Mouse (Mus musculus) kidney, adult 8-10 months (tissue): ENCODE results near the gene Numbl.
"Not testable (repeated sequence)": the region's sequence is repeated elsewhere in the genome, so short reads cannot be mapped to it uniquely, and the experiment has no call there.

Source experiments
- DNase-seq, 2 experiments: peaks; one replicate each; pipeline ENCODE4 v3.0.0; 2022

Gene Numbl

DNA sequence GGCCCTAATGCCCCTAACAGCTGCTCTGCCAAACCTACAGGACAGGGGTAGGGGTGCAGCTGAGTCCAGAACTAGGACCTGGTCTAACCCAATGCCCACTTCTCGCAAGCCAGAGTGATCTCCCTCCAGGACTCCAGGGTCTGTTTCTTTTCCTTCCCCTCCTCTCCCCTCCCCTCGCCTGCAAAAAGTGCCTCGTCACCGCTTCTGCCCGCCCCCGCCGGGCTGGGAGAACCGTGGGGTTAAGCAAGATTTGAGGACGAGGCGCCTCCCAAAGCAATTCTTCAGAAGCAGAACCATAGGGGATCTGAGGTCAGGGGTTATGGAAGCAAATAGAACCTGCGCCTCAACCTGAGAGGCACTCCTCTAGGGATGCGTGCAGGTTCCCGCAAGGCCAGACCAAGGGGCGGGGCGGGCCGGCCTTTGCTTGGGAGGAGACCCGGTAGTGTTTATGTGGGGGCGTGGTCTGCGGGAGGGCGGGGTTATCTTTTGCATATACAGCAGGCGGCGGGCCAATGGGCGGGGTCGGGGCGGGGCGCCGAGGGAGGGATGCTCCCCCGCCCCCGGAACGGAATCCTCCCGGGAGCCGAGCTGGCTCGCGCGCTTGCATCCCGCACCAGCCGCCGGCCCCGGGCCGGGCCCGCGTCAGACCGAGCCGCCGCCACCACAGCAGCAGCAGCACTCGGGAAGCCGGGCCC is at the start of gene Numbl:
Numbl (plus strand) TSS at position 229 of the 695 bp plus-strand sequence.
- DNase-seq: peak; percentile 92 to 93

DNA sequence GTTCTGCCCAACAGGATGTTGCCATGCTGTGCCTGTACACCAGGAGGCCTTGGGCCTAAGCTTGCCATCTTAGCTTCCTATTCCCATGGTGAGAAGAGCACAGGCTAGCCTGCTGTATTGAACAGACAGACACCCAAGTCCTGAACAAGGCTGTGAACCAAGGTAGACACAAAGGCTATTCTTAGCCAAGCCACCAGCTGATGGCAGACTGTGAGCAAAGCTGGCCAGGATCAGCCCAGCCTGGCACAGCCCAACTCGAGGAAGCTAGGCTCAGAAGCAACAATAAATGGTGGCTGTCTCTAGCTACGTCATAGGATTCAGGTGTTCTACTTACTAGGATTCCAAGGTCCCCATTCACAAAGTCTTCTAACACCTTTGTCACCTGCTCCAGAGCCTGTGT is 45.6 kb upstream of the Numbl start:
- no peak for DNase-seq

DNA sequence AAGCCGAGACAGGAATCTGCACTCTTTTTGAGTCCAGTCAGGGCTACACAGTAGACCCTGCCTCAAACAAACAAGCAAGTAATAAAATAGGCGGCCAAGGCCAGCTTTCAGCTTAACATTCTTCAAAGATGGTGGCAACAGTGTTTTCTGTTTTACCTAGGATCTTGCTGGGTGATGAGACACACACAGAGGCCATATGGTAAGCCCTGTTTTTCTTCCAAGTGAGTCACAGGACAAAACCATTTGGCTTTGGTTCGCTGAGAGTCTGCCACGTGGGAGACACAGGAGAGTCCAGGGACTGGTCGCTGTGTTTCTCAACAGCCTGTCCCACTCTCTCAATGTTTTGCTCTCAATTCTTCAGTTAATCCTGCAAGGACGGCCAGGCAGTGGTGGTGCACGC is 39.6 kb upstream of the Numbl start:
- DNase-seq: no peak

DNA sequence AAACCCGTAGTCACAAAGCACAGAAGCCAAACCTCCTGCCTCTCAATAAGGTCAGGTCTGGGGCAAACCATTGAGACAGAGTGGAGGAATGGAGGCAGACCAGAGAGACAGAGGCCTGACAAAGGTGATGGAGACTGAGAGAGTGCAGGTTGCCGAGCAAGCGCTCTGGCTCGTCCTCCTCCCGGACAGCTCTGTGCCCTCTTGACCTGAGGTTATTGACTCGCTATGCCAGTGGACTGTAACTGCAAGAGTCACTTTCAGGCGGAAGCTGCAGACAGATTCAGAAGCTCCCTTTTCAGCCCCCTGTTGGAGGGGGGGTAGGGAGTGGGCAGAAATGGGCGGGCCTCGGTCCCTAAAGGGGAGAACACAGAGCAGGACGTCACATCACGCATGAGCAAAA is 38.3 kb upstream of the Numbl start:
- no peak for DNase-seq

GRCm38 (mm10) chr7:27221939-27222338 is 36.3 kb upstream of the Numbl start:
- no peak for DNase-seq

- DNase-seq: no peak
Measured at GRCm38 (mm10) chr7:27222538-27222937, 35.7 kb upstream of the Numbl start.

DNA sequence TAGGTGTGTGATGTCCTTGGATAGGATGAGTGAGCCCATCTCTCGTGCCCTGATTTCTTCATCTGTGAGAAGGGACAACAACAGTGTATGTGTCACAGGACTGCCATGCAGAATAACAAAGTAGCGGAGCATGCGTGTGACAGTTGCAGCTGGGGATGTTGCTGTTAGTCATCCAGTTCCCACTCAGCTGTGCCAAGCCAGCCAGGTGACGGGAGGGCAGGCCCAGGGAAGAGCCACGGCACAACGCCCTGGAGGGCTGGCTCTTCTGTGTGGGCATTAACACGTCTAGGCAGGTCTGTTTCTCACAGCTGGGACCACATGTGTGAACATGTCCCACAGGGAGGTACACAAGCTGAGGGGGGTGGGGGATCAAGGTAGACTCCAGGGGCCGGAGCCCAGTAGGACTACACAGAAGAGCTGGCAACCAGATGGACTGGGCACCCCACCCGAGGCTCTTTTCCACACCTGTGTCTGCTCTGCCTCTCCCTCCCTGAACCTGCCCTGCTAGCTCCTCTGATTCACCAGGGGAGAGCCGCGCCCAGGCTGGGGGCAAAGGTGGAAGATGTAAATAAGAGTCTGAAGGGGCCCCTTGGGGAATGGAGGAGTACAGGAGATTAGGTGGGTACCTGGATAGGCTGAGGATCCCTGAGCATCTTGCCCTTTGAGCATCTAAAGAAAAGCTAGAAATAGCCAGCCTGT is 33.2 kb upstream of the Numbl start:
- DNase-seq: no peak

DNA sequence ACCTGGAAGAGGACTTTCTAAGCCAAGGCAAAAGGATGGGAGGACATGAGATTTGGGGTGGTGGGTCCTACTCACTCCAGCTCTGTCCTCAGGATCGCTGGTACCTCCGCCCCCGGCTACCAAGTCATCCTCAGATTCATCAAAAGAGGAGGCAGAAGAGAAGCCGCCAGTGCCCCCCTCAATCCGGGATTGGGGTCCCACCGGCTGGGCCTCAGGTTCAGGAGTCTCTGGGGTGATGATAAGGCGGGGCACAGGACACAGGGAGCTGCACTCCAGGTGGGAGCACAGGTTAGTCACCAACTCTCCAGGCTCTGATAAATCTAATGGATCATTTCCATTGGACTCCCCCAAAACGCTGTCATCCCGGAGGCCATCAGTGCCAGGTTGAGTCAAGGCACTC is 31.0 kb upstream of the Numbl start:
- no peak for DNase-seq

DNA sequence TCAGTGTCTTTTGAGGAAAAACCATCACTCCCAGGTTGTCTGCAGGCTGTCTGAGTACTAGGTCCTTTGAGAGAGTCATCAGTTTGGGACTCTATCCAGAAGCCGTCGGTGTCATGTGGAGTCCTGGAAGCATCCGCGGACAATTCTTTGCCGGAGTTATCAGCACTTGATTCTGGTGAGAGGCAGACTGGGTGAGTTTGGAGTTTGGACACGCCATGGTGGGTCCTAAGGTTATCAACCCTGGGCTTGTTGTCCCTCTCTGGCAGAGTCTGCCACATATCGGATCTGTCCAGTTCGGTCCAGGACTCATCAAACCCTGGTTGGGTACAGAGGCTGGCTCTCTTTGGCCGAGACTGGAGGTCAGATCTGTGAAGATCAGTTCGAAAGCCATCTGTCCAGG is 30.6 kb upstream of the Numbl start:
- DNase-seq: peak in 1 of 2 experiments; percentile 14

DNA sequence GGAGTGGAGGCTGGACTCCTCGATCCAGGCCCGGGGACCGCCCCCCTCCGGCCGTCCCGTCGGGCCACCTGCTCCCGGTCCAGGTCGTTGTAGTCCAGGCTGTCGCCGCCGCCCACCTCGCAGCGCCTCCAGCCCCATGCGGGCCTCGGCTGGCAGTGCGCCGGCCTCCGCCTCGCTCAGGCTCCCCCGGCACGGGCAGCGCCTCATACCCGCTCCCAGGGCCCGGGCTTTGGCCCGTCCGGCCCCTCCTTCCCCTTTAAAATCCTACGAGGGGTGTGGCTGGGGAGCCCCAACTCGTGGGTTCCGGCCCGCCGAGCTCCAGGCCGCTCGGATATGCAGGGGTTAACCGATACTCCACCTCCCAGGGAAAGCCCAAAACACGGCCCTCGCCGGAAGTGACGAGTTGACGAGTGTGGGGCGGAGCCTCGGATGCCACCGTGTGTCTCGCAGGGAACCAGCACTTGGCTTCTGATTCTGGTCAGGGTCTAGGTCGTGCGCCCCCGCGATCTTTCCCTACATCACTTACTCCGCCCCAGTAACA is 29.9 kb upstream of the Numbl start, which contains the start of gene Itpkc:
Itpkc (minus strand) TSS at position 381 of the 541 bp plus-strand sequence.
- DNase-seq: peak; percentile 89 to 91

- no peak for DNase-seq
Measured at GRCm38 (mm10) chr7:27228865-27229264, 29.4 kb upstream of the Numbl start.

GRCm38 (mm10) chr7:27230781-27231180 is 27.5 kb upstream of the Numbl start:
- DNase-seq: no peak

DNA sequence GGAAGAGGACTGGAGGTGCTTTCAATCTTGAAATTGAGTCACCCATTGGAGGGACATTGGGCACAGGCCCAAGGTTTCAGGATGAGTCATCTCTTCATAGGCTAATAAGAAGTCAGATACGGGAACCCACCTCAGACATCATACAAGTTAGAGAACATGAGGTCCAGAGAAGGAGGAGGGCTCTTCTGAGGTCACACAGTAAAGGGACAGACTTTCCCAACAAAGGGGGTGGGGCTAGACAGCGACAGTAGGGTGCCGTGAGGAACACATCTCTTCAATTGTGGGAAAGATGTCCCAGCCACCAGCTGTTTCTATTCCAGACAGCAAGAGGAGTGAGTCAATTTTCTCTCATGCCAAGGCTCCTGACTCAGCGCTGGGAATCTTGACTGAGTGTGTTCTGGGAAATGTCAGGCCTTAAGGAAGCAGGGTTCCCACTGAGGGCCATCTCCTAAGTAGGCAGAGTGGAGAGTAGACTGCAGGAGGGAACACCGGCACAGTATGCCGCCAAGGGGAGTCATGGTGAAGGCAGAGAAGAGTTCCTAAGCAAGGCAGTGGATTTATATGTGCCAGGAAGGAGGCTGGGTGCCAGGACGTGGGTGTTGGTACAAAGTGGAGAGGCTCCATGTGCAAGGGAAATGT is 26.4 kb upstream of the Numbl start:
- DNase-seq: no peak

DNA sequence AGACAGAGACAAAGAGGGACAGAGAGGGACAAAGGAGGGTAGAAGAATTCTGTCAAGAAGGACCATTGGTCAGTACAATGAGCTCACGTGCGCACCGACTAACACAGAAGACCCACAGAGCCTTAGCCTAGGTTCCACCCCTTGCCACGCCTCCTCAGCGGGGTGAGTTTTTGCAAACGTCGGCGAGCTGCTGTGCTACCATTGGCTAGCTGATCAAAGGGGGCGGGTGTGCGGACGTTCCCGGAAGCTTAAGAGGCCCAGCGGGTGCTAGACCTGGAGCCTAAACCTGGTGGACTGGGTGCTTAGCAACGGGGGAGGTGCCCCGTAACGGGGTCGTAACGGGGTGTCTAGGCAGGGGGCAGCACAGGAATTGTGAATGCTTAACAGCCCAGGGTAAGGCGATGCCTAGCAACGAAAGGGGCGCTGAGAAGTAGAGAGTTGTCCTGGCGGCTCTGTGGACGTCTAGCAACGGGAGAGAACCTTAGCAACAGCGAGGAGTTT is 25.4 kb upstream of the Numbl start, which contains the start of gene Coq8b:
Coq8b (plus strand) TSS at position 243 of the 501 bp plus-strand sequence.
- peak; percentile 96 for DNase-seq

DNA sequence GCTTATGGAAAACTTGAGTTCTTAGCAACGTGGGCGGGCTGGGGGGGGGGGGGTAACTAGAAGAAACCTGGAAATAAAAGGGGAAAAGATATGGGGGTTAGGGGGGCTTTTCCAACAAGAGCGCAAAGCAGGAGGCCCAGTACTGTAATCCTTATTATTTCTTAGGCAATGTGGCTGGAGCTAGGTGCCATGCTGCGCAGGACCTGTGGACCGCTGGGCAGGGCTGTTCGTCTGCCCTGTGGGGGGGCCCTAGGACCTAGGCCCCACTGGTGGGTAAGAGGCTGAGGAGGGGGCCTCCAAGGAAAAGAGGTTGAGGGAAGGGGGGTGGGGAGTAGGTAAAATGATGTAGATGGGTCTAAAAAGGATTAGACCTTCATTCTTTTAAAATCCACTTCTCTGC is 24.9 kb upstream of the Numbl start:
- no peak for DNase-seq

GRCm38 (mm10) chr7:27235726-27236125 is 22.5 kb upstream of the Numbl start:
- no peak for DNase-seq

DNA sequence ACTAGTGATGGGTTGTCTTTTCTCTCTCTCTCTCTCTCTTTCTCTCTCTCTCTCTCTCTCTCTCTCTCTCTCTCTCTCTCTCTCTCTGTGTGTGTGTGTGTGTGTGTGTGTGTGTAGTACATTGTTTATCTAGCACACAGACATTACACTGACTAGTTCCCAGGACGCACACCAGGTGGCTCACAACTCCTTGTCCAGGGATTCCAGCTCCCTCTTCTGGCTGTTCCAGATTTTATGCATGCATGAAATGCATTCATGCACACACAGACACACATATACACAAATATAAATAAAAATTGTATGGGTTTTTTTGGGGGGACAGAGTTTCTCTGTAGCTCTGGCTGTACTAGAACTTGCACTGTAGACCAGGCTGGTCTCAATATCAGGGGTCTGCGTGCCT is 20.7 kb upstream of the Numbl start:
- DNase-seq: no peak

DNA sequence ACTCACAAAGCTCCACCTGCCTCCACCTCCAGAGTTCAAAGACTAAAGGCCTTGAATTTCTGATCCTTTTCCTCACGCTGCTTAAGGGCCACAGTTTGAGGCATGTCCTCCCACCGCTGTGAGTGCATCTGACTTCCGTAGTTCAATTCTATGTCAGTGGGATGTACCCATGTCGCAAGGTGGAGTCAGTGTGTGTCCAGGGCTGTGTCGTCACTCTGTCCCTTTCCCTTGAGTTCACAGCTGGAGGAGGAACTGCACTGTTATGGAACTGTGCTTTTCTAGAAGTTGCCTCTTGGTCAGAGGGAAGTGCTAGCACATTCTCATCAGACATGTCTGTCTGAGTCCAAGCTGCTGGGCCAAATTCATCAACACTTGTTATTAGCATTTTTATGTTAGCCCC is 19.7 kb upstream of the Numbl start:
- DNase-seq: no peak

DNA sequence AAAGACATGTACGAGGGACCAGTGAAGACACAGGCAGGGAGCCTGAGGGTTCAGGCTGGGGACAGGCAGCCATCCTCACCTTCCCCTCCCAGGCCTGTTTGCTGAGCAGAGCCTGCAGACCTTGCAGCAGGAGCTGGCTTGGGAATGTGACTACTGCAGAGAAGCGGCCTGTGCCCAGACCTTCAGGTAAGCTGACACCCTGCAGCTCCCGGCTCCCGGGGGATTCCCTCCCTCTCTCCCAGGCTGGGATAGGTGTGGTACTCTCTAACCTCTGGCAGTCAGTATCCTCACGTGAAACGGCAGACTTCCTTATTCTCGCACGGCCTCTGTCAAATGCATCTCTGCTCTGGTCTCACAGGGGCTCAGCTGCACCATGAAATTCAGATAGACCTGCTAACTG is 15.0 kb upstream of the Numbl start:
- DNase-seq: no peak

DNA sequence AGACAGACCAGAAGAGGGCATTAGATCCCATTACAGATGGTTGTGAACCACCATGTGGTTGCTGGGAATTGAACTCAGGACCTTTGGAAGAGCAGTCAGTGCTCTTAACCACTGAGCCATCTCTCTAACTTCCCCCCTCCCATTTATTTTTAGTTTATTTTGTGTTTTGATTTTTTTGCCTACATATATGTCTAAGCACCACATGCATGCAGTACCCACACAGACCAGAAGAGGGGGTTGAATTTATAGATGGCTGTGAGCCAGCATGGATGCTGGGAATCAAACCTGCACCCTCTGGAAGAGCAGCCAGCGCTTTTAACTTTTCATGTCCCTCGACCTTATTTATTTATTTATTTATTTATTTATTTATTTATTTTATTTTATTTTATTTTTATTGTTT is 14.1 kb upstream of the Numbl start:
- not testable (repeated sequence) for DNase-seq

DNA sequence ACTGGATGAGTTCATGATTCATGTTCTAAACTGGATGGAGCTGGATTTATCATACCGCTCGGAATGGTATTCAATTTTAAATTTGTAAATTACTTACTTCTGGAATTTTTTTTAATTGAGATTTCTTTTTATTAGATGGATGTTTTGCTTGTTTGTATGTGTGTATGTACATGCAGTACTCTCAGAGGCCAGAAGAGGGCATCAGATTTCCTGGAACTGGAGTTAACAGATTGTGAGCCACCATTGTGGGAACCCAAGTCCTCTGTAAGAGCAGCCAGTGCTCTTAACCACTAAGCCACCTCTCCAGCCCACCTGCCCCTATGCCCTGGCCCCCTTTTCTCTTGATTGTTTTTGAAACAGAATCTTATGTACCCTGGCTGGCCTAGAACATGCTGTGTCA is 9.1 kb upstream of the Numbl start:
- DNase-seq: peak in 1 of 2 experiments; percentile 34

GRCm38 (mm10) chr7:27249928-27250327 is 8.3 kb upstream of the Numbl start:
- DNase-seq: no peak

GRCm38 (mm10) chr7:27251946-27252345 is 6.3 kb upstream of the Numbl start:
- no peak for DNase-seq
